Mouse (Mus musculus): Measurements from ENCODE around the gene Kcng1. TPM values are rescaled to one million over a fixed set of nuclear protein-coding genes. Genes with fewer than 3 reads are reported as not detected.

Kcng1 gene
- polyA plus RNA-seq, 1 experiment from 2014 or later = 0.12 TPM

- H3K27ac ChIP-seq (ENCODE audit: low read length) = no peak overlapping the region
- WGBS (ENCODE audit: insufficient replicate concordance) = 15% methylated on average over 16 of the region's 16 CpGs
- no peak for ATAC-seq (ENCODE audit: low read depth)
- no peaks in the 10 kb centered on the region for H3K36me3 ChIP-seq (ENCODE audit: control insufficient read depth, insufficient read depth)
- H3K4me2 ChIP-seq (ENCODE audit: low read depth, low read length) = no peak overlapping the region
- peaks cover 5% of the 10 kb centered on the region for H3K27me3 ChIP-seq (ENCODE audit: control insufficient read depth, insufficient read depth, low read depth, low read length)
- no peaks in the 10 kb centered on the region for H3K9me3 ChIP-seq (replicated peaks; ENCODE audit: control insufficient read depth, low read length)
- H3K4me3 ChIP-seq (ENCODE audit: low read depth, low read length) = no peak overlapping the region
- H3K9ac ChIP-seq (ENCODE audit: low read depth, low read length) = no peak overlapping the region
- H3K4me1 ChIP-seq (ENCODE audit: control insufficient read depth, low read depth, low read length) = no peaks in the 10 kb centered on the region
Observed at GRCm38 (mm10) chr2:168252639-168253292, 28.8 kb downstream of the Kcng1 start.

GRCm38 (mm10) chr2:168250270-168250669, 31.3 kb downstream of the Kcng1 start:
- 13% methylated on average over 8 of the region's 8 CpGs for WGBS (ENCODE audit: insufficient replicate concordance)
- no peak for ATAC-seq (ENCODE audit: low read depth)

GRCm38 (mm10) chr2:168248856-168249245, 32.7 kb downstream of the Kcng1 start:
- Histone ChIP-seq H3K4me2 (ENCODE audit: low read depth, low read length) (no peak overlapping the region), H3K4me3 (ENCODE audit: low read depth, low read length) (no peak overlapping the region), H3K27me3 (ENCODE audit: control insufficient read depth, insufficient read depth, low read depth, low read length) (peaks cover 5% of the 10 kb centered on the region), H3K36me3 (ENCODE audit: control insufficient read depth, insufficient read depth) (no peaks in the 10 kb centered on the region), H3K9me3 (replicated peaks; ENCODE audit: control insufficient read depth, low read length) (no peaks in the 10 kb centered on the region), H3K4me1 (ENCODE audit: control insufficient read depth, low read depth, low read length) (no peaks in the 10 kb centered on the region), H3K9ac (ENCODE audit: low read depth, low read length) (no peak overlapping the region), H3K27ac (ENCODE audit: low read length) (no peak overlapping the region)
- no peak for ATAC-seq (ENCODE audit: low read depth)
- 11% methylated on average over 2 of the region's 2 CpGs for WGBS (ENCODE audit: insufficient replicate concordance)

More at GRCm38 (mm10) chr2:168250270-168250669, 31.3 kb downstream of the Kcng1 start:
- no peak overlapping the region for H3K9ac ChIP-seq (ENCODE audit: low read depth, low read length)
- no peak overlapping the region for H3K27ac ChIP-seq (ENCODE audit: low read length)
- no peaks in the 10 kb centered on the region for H3K9me3 ChIP-seq (replicated peaks; ENCODE audit: control insufficient read depth, low read length)
- H3K4me1 ChIP-seq (ENCODE audit: control insufficient read depth, low read depth, low read length) = no peaks in the 10 kb centered on the region
- H3K36me3 ChIP-seq (ENCODE audit: control insufficient read depth, insufficient read depth) = no peaks in the 10 kb centered on the region
- peaks cover 5% of the 10 kb centered on the region for H3K27me3 ChIP-seq (ENCODE audit: control insufficient read depth, insufficient read depth, low read depth, low read length)
- H3K4me2 ChIP-seq (ENCODE audit: low read depth, low read length) = no peak overlapping the region
- no peak overlapping the region for H3K4me3 ChIP-seq (ENCODE audit: low read depth, low read length)

GRCm38 (mm10) chr2:168248167-168248855, 33.2 kb downstream of the Kcng1 start:
- H3K36me3 ChIP-seq (ENCODE audit: control insufficient read depth, insufficient read depth) = no peaks in the 10 kb centered on the region
- H3K4me1 ChIP-seq (ENCODE audit: control insufficient read depth, low read depth, low read length) = no peaks in the 10 kb centered on the region
- ATAC-seq (ENCODE audit: low read depth) = no peak
- H3K4me2 ChIP-seq (ENCODE audit: low read depth, low read length) = no peak overlapping the region
- H3K27me3 ChIP-seq (ENCODE audit: control insufficient read depth, insufficient read depth, low read depth, low read length) = peaks cover 5% of the 10 kb centered on the region
- WGBS (ENCODE audit: insufficient replicate concordance) = 53% methylated on average over 8 of the region's 8 CpGs
- H3K27ac ChIP-seq (ENCODE audit: low read length) = no peak overlapping the region
- H3K9me3 ChIP-seq (replicated peaks; ENCODE audit: control insufficient read depth, low read length) = no peaks in the 10 kb centered on the region
- no peak overlapping the region for H3K4me3 ChIP-seq (ENCODE audit: low read depth, low read length)
- no peak overlapping the region for H3K9ac ChIP-seq (ENCODE audit: low read depth, low read length)

- H3K9ac ChIP-seq (ENCODE audit: low read depth, low read length) = no peak overlapping the region
- H3K4me2 ChIP-seq (ENCODE audit: low read depth, low read length) = no peak overlapping the region
- H3K27me3 ChIP-seq (ENCODE audit: control insufficient read depth, insufficient read depth, low read depth, low read length) = no peaks in the 10 kb centered on the region
- H3K9me3 ChIP-seq (replicated peaks; ENCODE audit: control insufficient read depth, low read length) = no peaks in the 10 kb centered on the region
- no peaks in the 10 kb centered on the region for H3K36me3 ChIP-seq (ENCODE audit: control insufficient read depth, insufficient read depth)
- H3K27ac ChIP-seq (ENCODE audit: low read length) = no peak overlapping the region
- ATAC-seq (ENCODE audit: low read depth) = no peak
- no peaks in the 10 kb centered on the region for H3K4me1 ChIP-seq (ENCODE audit: control insufficient read depth, low read depth, low read length)
- 38% methylated on average over 8 of the region's 8 CpGs for WGBS (ENCODE audit: insufficient replicate concordance)
- no peak overlapping the region for H3K4me3 ChIP-seq (ENCODE audit: low read depth, low read length)
Observed at GRCm38 (mm10) chr2:168245571-168245970, 36.0 kb downstream of the Kcng1 start.

- Histone ChIP-seq H3K9me3 (replicated peaks; ENCODE audit: control insufficient read depth, low read length) (no peaks in the 10 kb centered on the region), H3K27ac (ENCODE audit: low read length) (no peak overlapping the region), H3K4me3 (ENCODE audit: low read depth, low read length) (no peak overlapping the region), H3K4me2 (ENCODE audit: low read depth, low read length) (no peak overlapping the region), H3K9ac (ENCODE audit: low read depth, low read length) (no peak overlapping the region), H3K36me3 (ENCODE audit: control insufficient read depth, insufficient read depth) (no peaks in the 10 kb centered on the region), H3K4me1 (ENCODE audit: control insufficient read depth, low read depth, low read length) (no peaks in the 10 kb centered on the region), H3K27me3 (ENCODE audit: control insufficient read depth, insufficient read depth, low read depth, low read length) (no peaks in the 10 kb centered on the region)
- no peak for ATAC-seq (ENCODE audit: low read depth)
- WGBS (ENCODE audit: insufficient replicate concordance) = 60% methylated on average over 4 of the region's 4 CpGs
Observed at GRCm38 (mm10) chr2:168243278-168243677, 38.3 kb downstream of the Kcng1 start.

- no peak for ATAC-seq (ENCODE audit: low read depth)
- Histone ChIP-seq H3K9ac (ENCODE audit: low read depth, low read length) (no peak overlapping the region), H3K4me3 (ENCODE audit: low read depth, low read length) (no peak overlapping the region), H3K36me3 (ENCODE audit: control insufficient read depth, insufficient read depth) (no peaks in the 10 kb centered on the region), H3K9me3 (replicated peaks; ENCODE audit: control insufficient read depth, low read length) (no peaks in the 10 kb centered on the region), H3K27ac (ENCODE audit: low read length) (no peak overlapping the region), H3K27me3 (ENCODE audit: control insufficient read depth, insufficient read depth, low read depth, low read length) (no peaks in the 10 kb centered on the region), H3K4me1 (ENCODE audit: control insufficient read depth, low read depth, low read length) (no peaks in the 10 kb centered on the region), H3K4me2 (ENCODE audit: low read depth, low read length) (no peak overlapping the region)
Observed at GRCm38 (mm10) chr2:168242841-168243240, 38.7 kb downstream of the Kcng1 start.

GRCm38 (mm10) chr2:168238335-168238734, 43.2 kb downstream of the Kcng1 start:
- ATAC-seq (ENCODE audit: low read depth) = no peak
- 0 out of 2 replicates have a peak, but pooled peaks cover 3% of the 10 kb centered on the region for H3K36me3 ChIP-seq (ENCODE audit: control insufficient read depth, insufficient read depth)
- H3K27ac ChIP-seq (ENCODE audit: low read length) = no peak overlapping the region
- no peak overlapping the region for H3K9ac ChIP-seq (ENCODE audit: low read depth, low read length)
- H3K4me2 ChIP-seq (ENCODE audit: low read depth, low read length) = no peak overlapping the region
- H3K9me3 ChIP-seq (replicated peaks; ENCODE audit: control insufficient read depth, low read length) = no peaks in the 10 kb centered on the region
- no peak overlapping the region for H3K4me3 ChIP-seq (ENCODE audit: low read depth, low read length)
- no peaks in the 10 kb centered on the region for H3K4me1 ChIP-seq (ENCODE audit: control insufficient read depth, low read depth, low read length)
- whole genome bisulfite sequencing (ENCODE audit: insufficient replicate concordance) = 70% methylated on average over 4 of the region's 4 CpGs
- H3K27me3 ChIP-seq (ENCODE audit: control insufficient read depth, insufficient read depth, low read depth, low read length) = no peaks in the 10 kb centered on the region

- no peak overlapping the region for H3K4me3 ChIP-seq (ENCODE audit: low read depth, low read length)
- H3K4me1 ChIP-seq (ENCODE audit: control insufficient read depth, low read depth, low read length) = peaks cover 22% of the 10 kb centered on the region
- WGBS (ENCODE audit: insufficient replicate concordance) = 72% methylated on average over 5 of the region's 5 CpGs
- peaks cover 3% of the 10 kb centered on the region; the same call in 1 of the 2 replicates for H3K36me3 ChIP-seq (ENCODE audit: control insufficient read depth, insufficient read depth)
- no peak overlapping the region for H3K27ac ChIP-seq (ENCODE audit: low read length)
- no peak for ATAC-seq (ENCODE audit: low read depth)
- H3K9me3 ChIP-seq (replicated peaks; ENCODE audit: control insufficient read depth, low read length) = no peaks in the 10 kb centered on the region
- no peaks in the 10 kb centered on the region for H3K27me3 ChIP-seq (ENCODE audit: control insufficient read depth, insufficient read depth, low read depth, low read length)
- H3K9ac ChIP-seq (ENCODE audit: low read depth, low read length) = no peak overlapping the region
- no peak overlapping the region for H3K4me2 ChIP-seq (ENCODE audit: low read depth, low read length)
Observed at GRCm38 (mm10) chr2:168233286-168233685, 48.2 kb downstream of the Kcng1 start.

All from liver, embryonic 16.5 days (tissue).